Mouse (Mus musculus) limb, embryonic 13.5 days (tissue): ENCODE results near the gene Cel. TPM values are rescaled to one million over a fixed set of nuclear protein-coding genes. Genes with fewer than 3 reads are reported as not detected.

Experiments used
- ATAC-seq: fragments of 200-750 bp; cut with Nextera tagmentation; 2 replicates; pipeline ENCODE4 v1.8.0; 2017; ENCODE audit warnings: low read depth, moderate number of reproducible peaks, moderate TSS enrichment; ENCODE audit not compliant: low FRiP score
- H3K27ac ChIP-seq: fragments of 300-500 bp; sonication (generic); 2 replicates; pipeline ENCODE4 v1.5.1; 2015; ENCODE audit warnings: inconsistent platforms, mild to moderate bottlenecking, moderate library complexity
- H3K27me3 ChIP-seq: fragments of 300-500 bp; sonication (generic); 2 replicates; pipeline ENCODE4 v1.6.1; 2015; ENCODE audit warnings: mild to moderate bottlenecking, inconsistent platforms
- H3K36me3 ChIP-seq: fragments of 300-500 bp; sonication (generic); 2 replicates; pipeline ENCODE4 v1.6.1; 2015; ENCODE audit warnings: inconsistent platforms, mild to moderate bottlenecking, moderate library complexity
- H3K4me1 ChIP-seq: fragments of 300-500 bp; sonication (generic); 2 replicates; pipeline ENCODE4 v1.6.1; 2015; ENCODE audit warnings: inconsistent platforms
- H3K4me2 ChIP-seq: fragments of 300-500 bp; sonication (generic); replicated peaks from 2 replicates; pipeline ENCODE4 v1.6.1; 2015; ENCODE audit warnings: inconsistent platforms, mild to moderate bottlenecking, moderate library complexity
- H3K4me3 ChIP-seq: fragments of 300-500 bp; sonication (generic); 2 replicates; pipeline ENCODE4 v1.5.1; 2015; ENCODE audit warnings: moderate library complexity, mild to moderate bottlenecking, inconsistent platforms
- H3K9ac ChIP-seq: fragments of 300-500 bp; sonication (generic); 2 replicates; pipeline ENCODE4 v1.6.1; 2015; ENCODE audit warnings: mild to moderate bottlenecking, inconsistent platforms
- H3K9me3 ChIP-seq: fragments of 300-500 bp; sonication (generic); 2 replicates; pipeline ENCODE4 v1.6.1; 2016; ENCODE audit warnings: inconsistent platforms
- WGBS: fragments of 180-500 bp; shearing (Covaris S2); methylation state at CpG from one replicate; pipeline ENCODE4 v1.1.7; 2015; 5-methylcytosine and 5-hydroxymethylcytosine counted together
- microRNA-seq: library from miRNA; unstranded; fragments of <30 nt; microRNA quantifications from one replicate; pipeline ENCODE4, GENCODE M21; 2016
- polyA plus RNA-seq: library from polyadenylated mRNA; unstranded; fragments of >200 nt; fragmentation: Nextera tagmentation; extraction: Ambion mirVana; gene quantifications from 2 replicates; pipeline ENCODE4 v1.2.1, GENCODE M21; 2015

Cel gene
- polyA plus RNA-seq, 1 experiment from 2014 or later = 0.11 TPM

DNA sequence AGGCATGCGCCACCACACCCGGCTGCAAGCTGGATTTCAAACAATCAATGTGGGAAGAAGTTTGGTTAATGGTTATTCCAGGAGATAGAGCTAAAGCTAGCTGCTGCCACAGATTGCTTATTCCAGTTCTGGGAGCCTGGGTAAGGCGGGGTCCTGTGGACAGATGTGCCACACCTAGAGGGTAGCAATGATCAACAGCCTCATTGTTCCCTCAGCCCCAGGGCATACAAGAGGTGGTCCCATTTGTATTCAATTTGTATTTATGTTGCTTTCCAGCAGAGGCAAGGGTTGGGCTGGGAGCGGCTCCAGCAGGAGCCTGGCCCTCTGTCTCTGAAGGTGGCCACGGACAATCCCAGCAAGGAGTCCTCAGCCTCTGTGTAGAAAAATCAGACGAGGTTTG, 56.9 kb downstream of the Cel start:
- H3K36me3 ChIP-seq = no peaks in the 10 kb centered on the region
- no peaks in the 10 kb centered on the region for H3K4me1 ChIP-seq
- no peak for ATAC-seq
- no peak overlapping the region for H3K9ac ChIP-seq
- no peak overlapping the region for H3K4me2 ChIP-seq
- H3K4me3 ChIP-seq = no peak overlapping the region
- WGBS = 69% methylated on average over 6 of the region's 6 CpGs
- H3K27ac ChIP-seq = no peak overlapping the region
- peaks cover under 1% of the 10 kb centered on the region; the same call in 1 of the 2 replicates for H3K27me3 ChIP-seq
- no peaks in the 10 kb centered on the region for H3K9me3 ChIP-seq

DNA sequence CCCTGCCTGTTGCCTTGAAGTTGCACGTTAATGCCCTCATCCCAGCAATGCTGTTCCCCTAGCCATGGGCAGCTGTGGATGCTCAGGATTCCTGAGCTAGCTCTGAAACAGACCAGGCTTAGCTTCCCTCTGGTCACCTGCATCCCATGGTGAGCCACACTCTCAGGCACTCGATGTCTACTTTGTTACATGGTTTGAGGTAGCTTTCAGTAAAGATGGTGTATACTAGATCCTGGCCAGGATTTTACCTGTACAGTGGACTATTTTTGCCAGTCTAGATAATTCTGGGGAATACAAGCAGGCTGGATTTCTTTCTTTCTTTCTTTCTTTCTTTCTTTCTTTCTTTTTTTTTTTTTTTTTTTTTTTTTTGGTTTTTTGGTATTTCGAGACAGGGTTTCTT, 57.4 kb downstream of the Cel start, which contains the start of gene Gm10134:
TSS of gene Gm10134 (plus strand) at position 301 of the 400 bp plus-strand sequence.
- no peak within 1 kb of the TSS for H3K9ac ChIP-seq
- no peaks in the 10 kb centered on the region for H3K36me3 ChIP-seq
- no peak within 1 kb of the TSS for H3K4me2 ChIP-seq
- H3K9me3 ChIP-seq = no peaks in the 10 kb centered on the region
- H3K4me3 ChIP-seq = no peak within 1 kb of the TSS
- WGBS = 67% methylated on average over 3 of the region's 3 CpGs
- ATAC-seq = no peak
- no peaks in the 10 kb centered on the region for H3K4me1 ChIP-seq
- H3K27me3 ChIP-seq = no peaks in the 10 kb centered on the region
- H3K27ac ChIP-seq = no peak within 1 kb of the TSS

Small RNA genes lying within 50 kb of the gene (microRNA-seq; reads per million reads assigned to microRNA genes)
- not detected for gene Gm22824

Other genes starting within 250 kb of the Cel start
- 6.2 and 7.1 TPM in 2 replicates for gene Ppp1r26, start 116.6 kb downstream of the Cel start, polyA plus RNA-seq
- 0.32 and 0.48 TPM in 2 replicates for gene 1700007K13Rik, start 97.1 kb downstream of the Cel start, polyA plus RNA-seq
- gene Mrps2, start 95.3 kb downstream of the Cel start, polyA plus RNA-seq = 59.4 and 60.0 TPM in 2 replicates
- 0.94 and 0.95 TPM in 2 replicates for gene Gbgt1, start 66.5 kb downstream of the Cel start, polyA plus RNA-seq
- 1.4 and 2.5 TPM in 2 replicates for gene Gm10134, start 57.3 kb downstream of the Cel start, polyA plus RNA-seq
- gene Ralgds, start 50.3 kb downstream of the Cel start, polyA plus RNA-seq = 45.1 and 53.8 TPM in 2 replicates
- gene Gtf3c5, start 20.3 kb upstream of the Cel start, polyA plus RNA-seq = 53.4 and 53.5 TPM in 2 replicates
- 0.65 and 0.98 TPM in 2 replicates for gene Gfi1b, start 58.6 kb upstream of the Cel start, polyA plus RNA-seq
- 21.2 and 23.2 TPM in 2 replicates for gene Tsc1, start 77.8 kb upstream of the Cel start, polyA plus RNA-seq
- 1.7 and 2.0 TPM in 2 replicates for gene Spaca9, start 136.3 kb upstream of the Cel start, polyA plus RNA-seq
- gene Ak8, start 136.8 kb upstream of the Cel start, polyA plus RNA-seq = 0.74 and 0.75 TPM in 2 replicates